Mouse (Mus musculus): ENCODE results near the gene Ect2.

Gene Ect2

GRCm38 (mm10) chr3:27156594-27156949 lies 2.9 kb upstream of the Ect2 start:
- DNase-seq (ENCODE audit: inconsistent ontology term), result no peak

DNA sequence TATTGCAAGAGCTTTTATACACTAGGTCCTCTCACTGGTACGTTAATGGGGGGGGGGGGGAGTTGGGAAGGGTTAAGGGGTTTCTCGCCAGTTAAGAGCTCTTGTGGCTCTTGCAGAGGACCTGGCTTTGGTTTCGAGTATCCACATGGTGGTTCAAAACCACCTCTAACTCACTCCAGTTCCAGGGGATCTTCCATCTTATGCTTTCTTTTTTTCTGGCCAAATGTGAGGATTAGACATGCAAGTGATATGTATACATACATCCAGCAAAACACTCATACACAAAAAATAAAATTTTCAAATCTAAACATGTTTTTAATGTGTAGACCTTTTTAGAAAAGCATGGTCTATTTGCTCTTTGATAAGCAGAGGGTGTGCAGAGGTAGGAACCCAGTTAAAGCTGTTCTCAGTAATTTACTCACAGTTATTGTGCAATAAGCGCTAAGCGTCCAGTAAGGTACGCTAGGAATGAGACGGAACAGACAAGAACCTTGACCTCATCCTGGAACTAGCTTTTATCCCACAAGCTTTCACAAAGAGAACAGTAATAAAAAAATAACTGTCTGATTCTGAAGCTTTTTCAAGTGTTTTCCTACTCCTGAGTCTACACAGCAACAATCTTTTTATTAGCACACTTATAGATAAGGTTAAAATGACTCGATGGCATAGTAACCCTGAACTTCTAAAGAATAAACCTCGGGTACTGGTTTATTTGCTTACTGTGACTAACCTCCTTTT lies 2.3 kb upstream of the Ect2 start:
- DNase-seq (ENCODE audit: inconsistent ontology term), result no peak

DNA sequence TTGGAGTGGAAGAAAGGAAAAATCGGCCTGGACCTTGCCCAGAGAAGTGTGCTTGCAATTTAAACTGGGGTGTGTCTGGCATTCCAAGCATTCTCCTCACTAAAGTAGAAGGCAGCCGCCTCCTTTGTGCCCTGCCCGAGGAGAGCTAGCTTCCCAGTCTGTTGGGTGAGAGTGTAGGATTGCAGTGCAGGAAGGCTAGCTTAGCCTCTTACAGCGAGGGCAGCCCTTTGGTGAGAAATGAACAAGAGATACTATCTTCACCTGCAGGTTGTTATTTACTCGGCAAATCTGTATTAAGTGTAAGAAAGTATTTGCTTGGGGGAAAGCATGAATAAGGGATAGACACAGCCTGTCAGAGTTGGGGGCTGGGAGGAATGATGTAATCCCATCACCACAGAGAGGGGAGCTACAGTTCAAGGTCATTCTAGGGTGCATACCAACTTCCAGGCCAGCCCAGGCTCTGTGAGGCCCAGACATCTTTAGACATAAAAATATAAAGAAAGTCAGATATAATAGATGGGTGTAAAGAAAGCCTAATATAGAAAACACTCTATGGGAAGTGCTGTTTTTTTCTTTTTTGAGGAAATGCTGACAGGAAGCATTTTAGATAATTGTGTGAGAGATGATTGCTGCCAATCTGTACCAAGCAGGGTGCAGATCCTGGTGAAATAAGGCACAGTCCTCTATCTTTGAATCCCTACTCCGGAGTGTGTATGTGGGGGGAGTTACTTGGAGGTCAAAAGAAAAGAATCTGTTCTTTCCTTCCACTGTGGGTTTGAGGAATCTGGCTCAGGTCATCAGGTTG lies 1.6 kb upstream of the Ect2 start:
- DNase-seq (ENCODE audit: inconsistent ontology term), result peak; percentile 88

DNA sequence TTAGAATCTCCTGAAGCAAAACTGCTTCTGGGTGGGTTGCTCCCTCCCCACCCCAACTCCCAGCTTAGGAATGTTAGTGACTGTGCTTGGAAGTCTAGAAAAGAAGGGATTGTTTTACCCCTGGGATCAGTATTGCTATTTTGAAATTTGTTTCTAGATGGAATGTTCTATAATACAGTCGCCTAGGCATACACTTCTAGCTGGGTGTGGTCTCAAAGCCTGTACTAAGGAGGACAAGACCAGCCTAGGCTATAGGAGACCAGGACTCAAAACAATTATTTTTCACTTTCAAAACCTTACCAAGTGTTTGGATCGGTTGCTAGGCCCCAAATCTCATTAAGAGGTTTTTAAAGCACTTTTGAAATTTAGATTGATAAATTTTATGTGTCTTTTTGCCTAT lies 602 bp upstream of the Ect2 start:
- DNase-seq (ENCODE audit: inconsistent ontology term), result no peak

DNA sequence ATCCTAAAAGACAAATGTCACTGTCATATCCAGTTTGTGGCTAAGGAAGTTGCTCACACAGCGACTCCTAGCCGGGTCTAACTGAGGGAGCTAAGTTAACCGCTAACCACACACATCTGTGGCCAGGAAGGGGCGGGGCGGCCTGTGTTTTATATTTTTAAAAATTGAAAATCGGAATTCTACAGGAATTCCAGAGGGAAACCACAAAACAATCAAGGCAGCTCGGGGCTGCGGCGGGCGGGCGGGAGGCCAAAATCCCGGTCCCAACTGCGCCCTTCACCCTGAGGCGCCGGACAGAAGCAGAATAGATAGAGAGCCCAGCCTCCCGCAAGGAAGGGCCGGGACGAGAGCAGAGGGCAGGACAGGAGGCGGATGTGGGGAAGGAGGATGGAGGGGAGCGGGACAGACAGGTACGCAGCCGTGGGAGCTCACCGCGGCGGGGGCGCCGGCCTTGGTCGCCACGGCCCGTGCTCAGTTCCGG lies 447 bp downstream of the Ect2 start:
- DNase-seq (ENCODE audit: inconsistent ontology term), result peak; percentile 88

DNA sequence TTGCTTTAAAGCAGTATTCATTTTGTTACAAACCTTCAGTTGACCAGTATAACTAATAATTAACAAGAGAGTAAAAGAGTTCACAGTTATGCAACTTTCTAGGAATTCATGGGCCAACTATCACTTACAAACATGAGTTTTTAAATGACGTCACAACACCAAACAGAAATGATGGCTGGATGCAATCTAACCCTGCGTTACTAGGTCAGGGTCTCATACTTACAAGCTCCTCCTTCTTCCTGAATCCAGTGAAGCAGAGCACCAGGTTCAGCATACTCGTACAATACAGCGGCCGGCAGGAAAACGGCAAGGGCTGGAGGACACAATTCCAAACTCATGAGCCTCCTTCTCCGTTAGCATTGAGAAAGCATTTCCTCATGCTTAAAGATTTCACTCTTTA lies 7.9 kb downstream of the Ect2 start:
- DNase-seq (ENCODE audit: inconsistent ontology term), result no peak

DNA sequence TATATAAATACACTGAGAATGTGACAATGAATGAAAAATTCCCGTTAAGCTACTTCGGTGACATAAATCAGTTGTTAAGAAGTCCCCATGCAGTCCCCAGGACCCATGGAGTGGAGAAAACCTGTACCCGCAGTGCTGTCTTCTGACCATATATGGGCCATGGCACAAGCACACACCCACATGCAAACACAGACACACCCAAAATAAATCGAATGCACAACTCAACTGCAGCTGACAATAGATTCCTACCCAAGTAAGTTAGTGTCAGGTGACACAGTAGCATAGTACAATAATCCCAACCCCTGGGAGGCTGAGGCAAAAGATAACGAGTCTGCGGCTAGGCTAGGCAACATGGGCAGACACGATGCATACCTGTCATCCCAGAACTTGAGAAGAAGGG lies 10.1 kb downstream of the Ect2 start:
- no peak for DNase-seq (ENCODE audit: inconsistent ontology term)

- DNase-seq (ENCODE audit: inconsistent ontology term), result no peak
These were observed 13.6 kb downstream of the Ect2 start for GRCm38 (mm10) chr3:27140101-27140500.

GRCm38 (mm10) chr3:27121864-27122450 lies 31.7 kb downstream of the Ect2 start:
- peak; percentile 11 for DNase-seq (ENCODE audit: inconsistent ontology term)

DNA sequence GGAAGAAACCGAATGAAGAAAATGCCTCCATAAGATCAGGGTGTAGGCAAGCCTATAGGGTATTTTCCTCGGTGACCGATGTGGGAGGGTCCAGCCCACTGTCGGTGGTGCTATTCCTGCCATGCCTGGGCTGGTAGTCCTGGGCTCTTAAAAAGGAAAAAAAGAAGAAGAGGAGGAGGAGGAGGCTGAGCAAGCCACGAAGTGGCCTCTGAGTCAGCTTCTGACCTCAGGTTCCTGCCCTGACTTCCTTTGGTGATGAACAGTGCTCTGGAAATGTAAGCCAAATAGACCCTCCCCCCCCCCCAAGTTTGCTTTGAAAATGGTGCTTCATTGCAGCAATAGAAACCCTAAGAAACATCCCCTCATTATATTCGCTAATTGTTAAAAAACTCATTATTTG lies 32.7 kb downstream of the Ect2 start:
- no peak for DNase-seq (ENCODE audit: inconsistent ontology term)

DNA sequence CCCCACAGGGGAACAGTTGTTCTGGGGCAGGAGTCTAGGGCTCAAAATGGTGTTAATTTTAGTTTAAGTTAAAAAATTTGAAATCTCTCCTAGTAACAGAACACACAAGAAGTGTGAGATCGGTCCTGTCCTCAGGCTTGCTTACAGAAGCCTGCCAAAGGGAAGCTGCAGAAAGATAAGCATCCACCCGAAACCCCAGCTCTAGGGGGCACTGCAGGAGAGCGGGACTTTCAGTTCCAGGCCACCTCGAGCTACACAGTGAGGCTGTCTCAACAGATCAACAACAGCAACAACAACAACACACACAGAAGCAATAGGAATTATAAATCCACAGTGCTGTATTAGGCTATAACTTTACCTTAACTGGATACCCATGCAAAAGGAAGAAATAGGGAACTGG lies 35.5 kb downstream of the Ect2 start:
- DNase-seq (ENCODE audit: inconsistent ontology term), result no peak

DNA sequence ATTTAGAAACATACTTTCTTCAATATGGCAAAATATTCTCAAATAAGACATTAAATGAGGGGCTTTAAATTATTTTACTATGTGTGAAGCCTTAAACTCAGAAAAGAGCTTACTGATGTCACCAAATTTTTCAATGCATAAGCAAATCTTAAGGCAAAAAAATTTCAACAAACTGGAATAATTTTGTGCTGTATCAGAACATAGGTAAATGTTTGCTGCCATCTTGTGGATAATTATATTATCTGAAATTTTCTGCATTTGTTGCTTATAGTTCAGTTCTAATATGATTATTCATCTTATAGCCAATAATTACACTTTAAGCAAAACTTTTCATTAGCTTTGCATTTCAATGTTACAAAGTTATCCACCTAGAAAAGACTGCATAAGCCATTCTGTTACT lies 42.8 kb downstream of the Ect2 start:
- peak; percentile 42 for DNase-seq (ENCODE audit: inconsistent ontology term)

DNA sequence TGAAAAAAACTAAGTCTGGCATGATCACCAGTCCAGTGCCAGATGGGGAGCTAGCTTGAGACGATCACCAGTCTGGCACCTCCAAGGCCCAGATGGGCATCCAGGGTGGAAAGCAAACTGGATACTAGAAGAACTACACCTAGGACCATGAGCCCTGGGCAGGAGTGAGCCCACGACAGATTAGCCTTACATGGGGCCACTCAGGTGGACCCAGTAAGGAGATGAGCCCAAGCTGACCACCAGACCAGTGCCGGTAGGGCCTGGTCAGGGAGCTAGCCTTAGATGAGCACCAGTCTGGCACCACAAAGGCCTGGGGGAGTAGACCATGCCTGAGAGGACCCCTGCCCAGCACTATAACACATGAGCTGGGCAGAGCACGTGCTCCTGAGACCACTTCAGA lies 44.6 kb downstream of the Ect2 start:
- no peak for DNase-seq (ENCODE audit: inconsistent ontology term)

GRCm38 (mm10) chr3:27107142-27107541 lies 46.5 kb downstream of the Ect2 start:
- no peak for DNase-seq (ENCODE audit: inconsistent ontology term)

DNA sequence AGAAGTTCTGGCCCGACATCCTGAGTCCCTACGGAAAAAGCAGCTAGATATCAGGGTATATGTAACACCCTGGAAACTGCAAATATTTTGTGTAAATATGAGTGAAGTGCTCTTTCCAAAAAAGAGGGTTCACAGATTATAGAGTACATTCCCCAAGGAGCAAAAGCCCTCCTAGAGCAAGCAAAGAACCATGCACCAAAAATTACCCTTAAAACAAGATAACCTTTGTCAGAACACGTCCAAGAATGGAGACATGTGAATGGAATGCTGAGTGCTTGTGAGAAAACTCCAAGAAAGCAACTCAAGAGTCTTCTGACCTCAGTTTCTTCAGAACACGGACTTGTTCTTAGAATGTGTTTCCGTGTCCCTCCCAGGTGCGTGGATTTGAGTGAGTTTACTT lies 50.7 kb downstream of the Ect2 start:
- DNase-seq (ENCODE audit: inconsistent ontology term), result no peak

DNA sequence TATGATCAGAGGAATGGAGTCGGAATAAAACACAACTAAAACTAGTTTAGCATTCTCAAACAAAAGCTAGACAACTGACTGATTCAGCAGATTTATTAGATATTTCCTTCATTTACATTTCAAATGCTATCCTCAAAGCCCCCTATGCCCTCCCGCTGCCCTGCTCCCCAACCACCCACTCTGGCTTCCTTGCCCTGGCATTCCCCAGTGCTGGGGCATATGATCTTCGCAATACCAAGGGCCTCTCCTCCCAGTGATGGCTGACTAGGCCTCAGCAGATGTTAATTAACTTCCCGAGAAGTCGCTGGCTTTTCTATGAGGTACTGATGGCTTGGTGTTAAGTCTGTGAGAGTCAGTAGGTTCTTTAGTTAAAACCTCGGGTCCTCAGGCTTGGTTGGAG lies 55.0 kb downstream of the Ect2 start:
- DNase-seq (ENCODE audit: inconsistent ontology term), result no peak

- DNase-seq (ENCODE audit: inconsistent ontology term), result no peak
These were observed 67.5 kb downstream of the Ect2 start for GRCm38 (mm10) chr3:27086221-27086620.

DNA sequence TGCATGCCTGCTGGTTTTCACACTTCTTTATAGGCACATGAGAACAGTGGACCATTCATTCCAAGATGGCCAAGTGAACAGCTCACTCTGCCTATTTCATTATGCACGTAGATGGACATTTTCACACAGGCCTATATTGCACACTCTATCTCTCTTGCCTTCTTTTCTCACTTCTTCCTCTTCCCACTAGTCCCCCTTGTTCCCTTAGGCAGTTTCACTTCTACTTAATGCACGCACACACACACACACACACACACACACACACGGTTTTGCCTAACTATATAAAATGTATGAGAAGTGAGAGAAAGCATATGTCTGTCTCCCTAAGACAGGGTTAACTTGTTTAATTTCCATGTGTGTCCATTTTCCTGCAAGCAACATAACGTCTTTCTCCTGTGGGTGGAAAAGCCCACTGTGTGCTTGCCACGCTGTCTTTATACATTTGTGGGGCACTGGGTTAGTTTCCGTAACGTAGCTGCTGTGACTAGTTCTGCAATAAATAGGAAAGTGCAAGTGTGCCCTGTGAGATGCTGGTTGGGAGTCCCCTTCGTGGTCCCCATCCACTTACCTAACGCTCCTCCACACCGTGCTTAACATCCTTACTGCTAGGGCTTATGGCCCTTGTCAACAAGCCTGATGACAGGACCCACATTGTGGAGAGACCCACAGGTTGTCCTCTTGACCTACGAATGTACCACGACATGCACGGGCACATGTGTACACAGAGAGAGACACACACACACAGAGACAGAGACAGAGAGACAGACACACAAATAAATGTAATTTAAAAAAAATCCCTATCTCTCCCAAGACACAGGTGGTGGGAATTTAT lies 72.2 kb downstream of the Ect2 start:
- DNase-seq (ENCODE audit: inconsistent ontology term), result no peak

DNA sequence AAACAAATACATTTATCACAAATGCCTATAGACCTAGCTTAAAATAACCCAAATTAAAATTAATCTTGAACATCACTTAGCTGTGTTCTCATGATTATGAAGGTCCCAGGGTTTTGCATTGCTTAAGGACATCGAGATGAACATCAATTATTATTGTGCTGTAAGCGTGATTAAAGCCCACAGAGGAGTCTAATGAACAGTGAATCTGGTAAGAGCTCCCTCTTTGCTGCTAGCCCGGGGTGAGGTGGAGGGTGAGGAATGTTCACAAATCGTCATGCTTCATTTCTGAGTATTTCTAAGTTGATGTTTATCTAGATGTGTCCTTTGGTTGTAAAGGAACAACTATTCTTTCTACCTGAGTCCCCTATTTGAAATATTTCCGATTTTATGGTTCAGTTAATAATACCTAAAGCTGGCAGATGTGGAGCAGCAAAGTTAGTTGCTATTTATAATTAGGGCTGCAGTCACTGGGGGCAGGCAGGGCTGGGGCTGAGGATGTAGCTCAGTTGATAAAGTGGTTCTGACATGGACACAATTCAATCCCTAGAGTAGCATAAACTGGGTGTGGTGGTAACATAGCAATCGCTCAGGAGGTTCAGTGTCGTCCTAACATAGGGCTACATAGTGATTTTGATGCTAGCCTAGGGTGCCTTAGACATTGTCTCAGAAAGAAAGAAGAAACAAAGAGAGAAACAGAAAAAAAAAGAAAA lies 73.5 kb downstream of the Ect2 start:
- peak; percentile 44 for DNase-seq (ENCODE audit: inconsistent ontology term)

DNA sequence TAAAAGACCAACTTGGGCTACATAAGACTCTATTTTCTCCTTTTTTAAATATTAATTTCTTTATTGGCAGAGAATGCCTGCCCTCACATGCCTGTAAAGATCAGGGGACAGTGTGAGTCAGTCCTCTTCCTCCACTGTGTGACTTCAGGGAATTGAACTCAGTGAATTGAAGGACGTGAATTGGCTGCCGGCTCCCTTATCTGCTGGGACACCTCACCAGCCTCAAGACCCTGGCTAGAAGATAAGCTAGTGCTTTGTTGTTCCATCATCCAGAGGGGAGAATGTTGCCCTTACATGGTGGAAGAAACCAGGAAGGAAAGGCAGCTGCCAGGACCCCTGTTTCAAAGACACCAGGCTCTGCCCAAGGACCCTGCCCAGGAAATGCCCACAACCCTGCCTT lies 79.8 kb downstream of the Ect2 start:
- no peak for DNase-seq (ENCODE audit: inconsistent ontology term)

DNA sequence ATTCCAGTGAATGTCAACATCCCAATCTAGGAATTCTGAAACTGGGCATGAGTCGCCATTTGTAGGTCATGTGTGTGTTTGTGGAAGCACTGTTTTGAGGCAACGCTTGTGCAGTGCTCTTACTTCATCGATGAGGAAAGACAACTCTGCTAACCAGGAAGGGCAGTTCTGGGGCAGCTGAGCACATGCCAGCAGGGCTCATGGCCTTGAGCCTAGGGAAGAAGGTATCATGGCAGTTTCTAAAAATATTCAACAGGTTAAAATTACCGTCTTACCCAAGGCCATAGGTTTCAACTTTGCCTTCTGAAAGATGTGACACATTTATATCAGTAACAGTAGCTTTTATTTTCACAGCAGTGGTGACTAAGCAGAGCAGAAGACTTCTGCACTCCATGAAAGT lies 82.0 kb downstream of the Ect2 start:
- DNase-seq (ENCODE audit: inconsistent ontology term), result no peak
